Mouse (Mus musculus) intestine, embryonic 16.5 days (tissue): ENCODE measurements around the gene Emcn. TPM values are rescaled to one million over a fixed set of nuclear protein-coding genes. Genes with fewer than 3 reads are reported as not detected.

Experiments
- ATAC-seq: fragments of 200-750 bp; cut with Nextera tagmentation; 2 replicates; pipeline ENCODE4 v1.8.0; 2017; ENCODE audit warnings: moderate TSS enrichment, moderate library complexity
- H3K27ac ChIP-seq: fragments of 300-500 bp; sonication (generic); 2 replicates; pipeline ENCODE4 v1.5.1; 2014; ENCODE audit warnings: mild to moderate bottlenecking, low read length
- H3K27me3 ChIP-seq: fragments of 300-500 bp; sonication (generic); replicated peaks from 2 replicates; pipeline ENCODE4 v1.6.1; 2014; ENCODE audit warnings: low read length, control low read depth, mixed read lengths; ENCODE audit not compliant: control insufficient read depth, insufficient read depth
- H3K36me3 ChIP-seq: fragments of 300-500 bp; sonication (generic); 2 replicates; pipeline ENCODE4 v1.6.1; 2014; ENCODE audit warnings: low read length, control low read depth; ENCODE audit not compliant: control insufficient read depth, insufficient read depth
- H3K4me1 ChIP-seq: fragments of 300-500 bp; sonication (generic); 2 replicates; pipeline ENCODE4 v1.6.1; 2014; ENCODE audit warnings: low read length, control low read depth, mixed read lengths; ENCODE audit not compliant: control insufficient read depth, insufficient read depth
- H3K4me2 ChIP-seq: fragments of 300-500 bp; sonication (generic); 2 replicates; pipeline ENCODE4 v1.6.1; 2014; ENCODE audit warnings: low read depth, low read length, control low read depth
- H3K4me3 ChIP-seq: fragments of 300-500 bp; sonication (generic); 2 replicates; pipeline ENCODE4 v1.5.1; 2014; ENCODE audit warnings: mild to moderate bottlenecking, low read length
- H3K9ac ChIP-seq: fragments of 300-500 bp; sonication (generic); 2 replicates; pipeline ENCODE4 v1.6.1; 2014; ENCODE audit warnings: low read depth, low read length
- H3K9me3 ChIP-seq: fragments of 300-500 bp; sonication (generic); 2 replicates; pipeline ENCODE4 v1.6.1; 2016; ENCODE audit warnings: low read length, control low read depth; ENCODE audit not compliant: control insufficient read depth
- WGBS: fragments of 180-500 bp; shearing (Covaris S2); extraction: QIAGEN DNeasy Blood & Tissue Kit; methylation state at CpG from one replicate; pipeline ENCODE4 v1.1.7; 2014; 5-methylcytosine and 5-hydroxymethylcytosine counted together
- polyA plus RNA-seq: library from polyadenylated mRNA; unstranded; fragments of >200 nt; fragmentation: Nextera tagmentation; extraction: Ambion mirVana; gene quantifications from 2 replicates; pipeline ENCODE4 v1.2.1, GENCODE M21; 2015

Gene Emcn
- polyA plus RNA-seq, 1 experiment from 2014 or later = 20.3 TPM

- Histone ChIP-seq H3K4me2 (no peak overlapping the region), H3K9ac (no peak overlapping the region), H3K36me3 (no peaks in the 10 kb centered on the region), H3K4me1 (no peaks in the 10 kb centered on the region), H3K27ac (no peak overlapping the region), H3K4me3 (no peak overlapping the region), H3K27me3 (no peaks in the 10 kb centered on the region), H3K9me3 (no peaks in the 10 kb centered on the region)
- 78% methylated on average over 3 of the region's 3 CpGs for WGBS
- no peak for ATAC-seq
Measured at GRCm38 (mm10) chr3:137367826-137368325, 27.0 kb downstream of the Emcn start.

DNA sequence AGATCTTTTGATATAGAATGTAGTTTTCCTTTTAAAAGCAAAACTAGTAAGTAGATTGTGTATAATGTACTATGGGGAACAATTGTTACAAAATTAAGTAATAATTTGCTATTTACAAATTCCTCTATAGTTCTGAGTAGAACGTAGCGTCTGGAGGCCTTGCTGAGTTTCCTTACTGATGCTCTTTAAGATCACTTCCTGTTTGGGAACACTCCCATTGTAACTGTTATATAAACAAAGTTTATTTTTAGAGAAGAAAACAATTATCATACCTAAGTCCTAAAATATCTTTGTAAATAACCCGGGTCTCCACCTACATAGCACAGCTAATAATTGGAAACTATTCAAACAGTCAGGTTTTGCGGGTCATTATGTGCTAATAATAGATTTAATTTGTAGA lies 32.0 kb downstream of the Emcn start:
- H3K9ac ChIP-seq = no peak overlapping the region
- ATAC-seq = no peak
- H3K9me3 ChIP-seq = no peaks in the 10 kb centered on the region
- no peak overlapping the region for H3K4me2 ChIP-seq
- H3K36me3 ChIP-seq = no peaks in the 10 kb centered on the region
- H3K27ac ChIP-seq = no peak overlapping the region
- H3K4me3 ChIP-seq = no peak overlapping the region
- 87% methylated on average over 4 of the region's 4 CpGs for WGBS
- H3K4me1 ChIP-seq = no peaks in the 10 kb centered on the region
- no peaks in the 10 kb centered on the region for H3K27me3 ChIP-seq

DNA sequence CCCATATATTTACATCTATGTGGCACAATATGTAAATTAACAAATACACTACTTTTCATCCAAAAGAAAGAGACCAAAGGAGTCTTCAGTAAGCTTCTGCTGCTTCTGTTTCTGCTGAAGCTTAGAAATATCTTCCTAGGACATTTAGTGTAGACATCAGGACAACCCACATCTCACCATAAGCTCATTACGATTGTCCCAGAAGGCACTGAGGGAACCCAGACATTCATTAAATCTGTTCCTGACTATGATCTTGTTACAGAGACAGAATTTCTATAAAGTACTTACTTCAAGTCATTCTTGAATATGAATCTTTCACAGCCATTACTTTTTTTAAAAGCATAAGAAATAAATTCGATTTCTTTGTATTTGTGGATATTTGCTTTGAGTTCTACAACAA lies 41.4 kb downstream of the Emcn start:
- H3K27me3 ChIP-seq = no peaks in the 10 kb centered on the region
- H3K36me3 ChIP-seq = no peaks in the 10 kb centered on the region
- WGBS = 87% methylated on average over 2 of the region's 2 CpGs
- no peak overlapping the region for H3K27ac ChIP-seq
- no peak overlapping the region for H3K4me2 ChIP-seq
- H3K9me3 ChIP-seq = no peaks in the 10 kb centered on the region
- H3K4me1 ChIP-seq = no peaks in the 10 kb centered on the region
- H3K4me3 ChIP-seq = no peak overlapping the region
- no peak for ATAC-seq
- H3K9ac ChIP-seq = no peak overlapping the region

- Histone ChIP-seq H3K4me2 (no peak overlapping the region), H3K4me1 (no peaks in the 10 kb centered on the region), H3K9ac (no peak overlapping the region), H3K27me3 (no peaks in the 10 kb centered on the region), H3K4me3 (no peak overlapping the region), H3K27ac (no peak overlapping the region), H3K36me3 (no peaks in the 10 kb centered on the region), H3K9me3 (no peaks in the 10 kb centered on the region)
- WGBS = 78% methylated on average over 11 of the region's 11 CpGs
- ATAC-seq = no peak
Measured at GRCm38 (mm10) chr3:137395588-137395987, 54.7 kb downstream of the Emcn start.

DNA sequence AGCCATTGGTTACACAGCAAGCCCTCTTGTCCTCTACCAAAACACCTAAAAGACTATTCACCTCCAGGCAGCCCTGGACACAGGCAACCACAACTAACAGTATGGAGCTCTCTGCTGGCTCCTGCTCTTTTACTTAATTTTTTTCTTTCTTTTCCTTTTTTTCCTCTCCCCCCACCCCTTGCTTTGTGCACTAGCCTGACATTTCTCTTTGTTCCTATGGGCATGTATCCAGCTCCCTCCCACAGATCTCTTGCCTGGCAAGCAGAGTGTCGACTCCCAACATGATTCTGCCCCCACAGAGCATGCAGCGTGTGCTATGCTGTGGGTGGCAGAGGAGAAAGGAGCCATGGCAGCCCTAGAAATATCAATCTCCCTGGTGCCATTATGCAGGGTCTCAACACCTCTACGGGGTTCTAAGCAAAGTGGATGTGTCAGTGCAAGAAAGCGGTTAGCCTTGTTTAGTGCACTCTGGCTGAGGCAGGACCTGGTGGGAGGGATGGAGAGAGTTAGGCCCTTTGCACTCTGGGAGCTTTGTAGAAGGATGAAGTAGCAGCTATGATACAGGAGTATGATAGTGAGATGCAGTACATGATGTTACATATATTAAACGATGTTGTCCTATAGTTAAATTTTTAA lies 74.7 kb downstream of the Emcn start:
- 76% methylated on average over 5 of the region's 5 CpGs for WGBS
- Histone ChIP-seq H3K27ac (no peak overlapping the region), H3K9ac (no peak overlapping the region), H3K27me3 (no peaks in the 10 kb centered on the region), H3K9me3 (no peaks in the 10 kb centered on the region), H3K36me3 (no peaks in the 10 kb centered on the region), H3K4me2 (no peak overlapping the region), H3K4me3 (no peak overlapping the region), H3K4me1 (no peaks in the 10 kb centered on the region)
- no peak for ATAC-seq

- H3K27me3 ChIP-seq = no peaks in the 10 kb centered on the region
- H3K4me3 ChIP-seq = no peak overlapping the region
- no peaks in the 10 kb centered on the region for H3K4me1 ChIP-seq
- no peak for ATAC-seq
- H3K27ac ChIP-seq = no peak overlapping the region
- H3K9ac ChIP-seq = no peak overlapping the region
- WGBS = 60% methylated on average over 4 of the region's 4 CpGs
- no peaks in the 10 kb centered on the region for H3K36me3 ChIP-seq
- H3K9me3 ChIP-seq = no peaks in the 10 kb centered on the region
- H3K4me2 ChIP-seq = no peak overlapping the region
Measured at GRCm38 (mm10) chr3:137418636-137419035, 77.8 kb downstream of the Emcn start.

DNA sequence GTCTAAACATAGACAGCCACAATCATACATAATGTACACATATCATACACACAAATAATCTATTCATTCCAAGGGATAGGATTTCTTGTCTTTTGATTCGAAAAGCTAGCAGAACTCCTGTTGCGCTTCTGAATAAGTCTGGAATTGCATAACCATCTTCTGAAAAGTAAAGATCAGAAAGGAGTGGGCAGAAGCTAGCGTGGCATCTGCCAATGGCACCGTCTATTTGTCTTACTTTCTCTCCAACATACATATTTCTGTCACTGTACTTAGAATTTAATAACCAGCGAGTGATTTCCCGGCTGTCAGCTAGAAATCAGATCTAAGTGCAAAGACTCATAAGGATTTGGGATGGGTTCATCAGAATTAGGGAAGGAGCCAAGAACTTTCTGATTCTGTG lies 88.6 kb downstream of the Emcn start:
- Histone ChIP-seq H3K9ac (no peak overlapping the region), H3K4me3 (no peak overlapping the region), H3K27me3 (no peaks in the 10 kb centered on the region), H3K27ac (no peak overlapping the region), H3K9me3 (no peaks in the 10 kb centered on the region), H3K36me3 (no peaks in the 10 kb centered on the region), H3K4me2 (no peak overlapping the region), H3K4me1 (no peaks in the 10 kb centered on the region)
- no peak for ATAC-seq
- 93% methylated on average over 6 of the region's 6 CpGs for WGBS

GRCm38 (mm10) chr3:137464902-137465629 lies 124.2 kb downstream of the Emcn start:
- H3K4me1 ChIP-seq = no peaks in the 10 kb centered on the region
- WGBS = 68% methylated on average over 4 of the region's 4 CpGs
- no peak for ATAC-seq

GRCm38 (mm10) chr3:137465953-137466352 lies 125.1 kb downstream of the Emcn start:
- Histone ChIP-seq H3K27ac (no peak overlapping the region), H3K9me3 (no peaks in the 10 kb centered on the region), H3K4me3 (no peak overlapping the region), H3K4me2 (no peak overlapping the region), H3K9ac (no peak overlapping the region), H3K36me3 (no peaks in the 10 kb centered on the region), H3K27me3 (no peaks in the 10 kb centered on the region), H3K4me1 (no peaks in the 10 kb centered on the region)
- WGBS = 63% methylated on average over 4 of the region's 4 CpGs
- ATAC-seq = no peak

More at GRCm38 (mm10) chr3:137464902-137465629, 124.2 kb downstream of the Emcn start:
- no peak overlapping the region for H3K9ac ChIP-seq
- no peaks in the 10 kb centered on the region for H3K27me3 ChIP-seq
- no peak overlapping the region for H3K4me2 ChIP-seq
- H3K27ac ChIP-seq = no peak overlapping the region
- H3K4me3 ChIP-seq = no peak overlapping the region
- no peaks in the 10 kb centered on the region for H3K9me3 ChIP-seq
- H3K36me3 ChIP-seq = no peaks in the 10 kb centered on the region
